In genomic region chr2:31450661-31451060, GRCm38 (mm10) we compare ENCODE assay signal across 23 mouse cellular contexts. TPM values are rescaled to one million over a fixed set of nuclear protein-coding genes. Genes with fewer than 3 reads are reported as not detected.
DNase-seq lines count a peak whose midpoint lies in the region; TF ChIP-seq lines count a peak whose summit lies in the region.
"Had no signal": no experiment of that assay in that cellular context is flagged by ENCODE, and none has a peak within 500 bp of the region (broad histone marks: within the 10 kb centered on the region; RNA-seq: fewer than 3 reads in every experiment).

No protein-coding gene starts in this region.

- no peak overlapping the region for H3K27ac ChIP-seq in liver, adult 2 months (replicated peaks; ENCODE audit: insufficient read depth, low read depth, low read length)
- H3K27ac ChIP-seq: embryonic facial prominence, embryonic 13.5 days; forebrain, embryonic 12.5 days; forebrain, embryonic 15.5 days; heart, adult 2 months; heart, embryonic 15.5 days; hindbrain, embryonic 14.5 days; hindbrain, postnatal 0 days had no signal

- H3K36me3 ChIP-seq in liver, adult 2 months (ENCODE audit: control insufficient read depth, insufficient read depth, low read length): no peaks in the 10 kb centered on the region
- H3K36me3 ChIP-seq: embryonic facial prominence, embryonic 13.5 days; forebrain, embryonic 12.5 days; forebrain, embryonic 15.5 days; heart, embryonic 15.5 days had no signal

- no peak for TF ChIP-seq CTCF in liver, adult 2 months (IDR thresholded peaks at IDR 0.05; ENCODE audit: low read depth, low read length)

- H3K79me2 ChIP-seq in liver, adult 2 months (ENCODE audit: control insufficient read depth, insufficient read depth, low read length): no peaks in the 10 kb centered on the region

- no peaks in the 10 kb centered on the region for H3K27me3 ChIP-seq in liver, adult 2 months (ENCODE audit: control insufficient read depth, insufficient read depth, low read length)
- H3K27me3 ChIP-seq: embryonic facial prominence, embryonic 13.5 days; forebrain, embryonic 15.5 days; heart, embryonic 15.5 days; Patski had no signal

- H3K4me1 ChIP-seq in liver, adult 2 months (ENCODE audit: control insufficient read depth, insufficient read depth, low read length): peaks cover 20% of the 10 kb centered on the region

- WGBS in liver, adult 2 months: 39% methylated on average over 3 of the region's 3 CpGs

- no peak overlapping the region for H3K9ac ChIP-seq in liver, adult 2 months (ENCODE audit: low read depth, low read length)
- H3K9ac ChIP-seq: embryonic facial prominence, embryonic 13.5 days; forebrain, embryonic 12.5 days; forebrain, embryonic 15.5 days; heart, embryonic 15.5 days; hindbrain, embryonic 14.5 days had no signal

- no peak overlapping the region for H3K4me3 ChIP-seq in liver, adult 2 months (ENCODE audit: insufficient read depth, low read depth, low read length)
- H3K4me3 ChIP-seq: embryonic facial prominence, embryonic 13.5 days; erythroblast, embryonic 14.5 days; forebrain, embryonic 12.5 days; forebrain, embryonic 15.5 days; heart, adult 2 months; heart, embryonic 15.5 days had no signal

- TF ChIP-seq POLR2A in liver, adult 2 months (IDR thresholded peaks at IDR 0.05; ENCODE audit: extremely low read depth, insufficient read depth, low read length): 0 out of 2 replicates have a peak, but pooled peaks have one; percentile 11

- DNase-seq in embryo, embryonic 10 days (ENCODE audit: low spot score): peak; percentile 30
- DNase-seq in embryo, embryonic 10.5 days (ENCODE audit: low spot score): no peak
- no peak for DNase-seq in liver, adult 2 months (ENCODE audit: extremely low read depth, low read depth, low spot score)
- DNase-seq in liver: no peak
- DNase-seq in Muller cell, postnatal 12 days (ENCODE audit: inconsistent ontology term): peak; percentile 88
- no peak for DNase-seq in cerebellum, adult 18-20 months
- DNase-seq: adrenal gland, postnatal 10 days; adrenal gland, postnatal 36 days; cerebellum, adult 2 months; cerebellum, adult 9-11 months; cerebellum, postnatal 36 days; gastrocnemius, postnatal 25 days; heart, adult 2 months; heart, postnatal 14 days; heart, postnatal 4 days had no signal

RNA-seq across cellular contexts. Expression of gene Ass1, which starts 19.3 kb away (rescaled TPM):
- 3,064 and 4,344 TPM in 2 replicates for total RNA-seq in liver, adult 2 months (2014; rRNA removed)
- polyA plus RNA-seq in liver, adult 2 months (2012; rRNA removed): 3,470 and 3,993 TPM in 2 replicates

Comparison
In these comparisons a context has a peak if more than half of its experiments do, and no peak if none do; other contexts are left out.
1. DNase-seq: peak in embryo, embryonic 10 days (single experiment) and Muller cell, postnatal 12 days (single experiment); none in embryo, embryonic 10.5 days (single experiment), liver, adult 2 months (single experiment), liver (single experiment) and cerebellum, adult 18-20 months (0 of 2).